ENCODE assay signal across 10 mouse cellular contexts in the genomic region with DNA sequence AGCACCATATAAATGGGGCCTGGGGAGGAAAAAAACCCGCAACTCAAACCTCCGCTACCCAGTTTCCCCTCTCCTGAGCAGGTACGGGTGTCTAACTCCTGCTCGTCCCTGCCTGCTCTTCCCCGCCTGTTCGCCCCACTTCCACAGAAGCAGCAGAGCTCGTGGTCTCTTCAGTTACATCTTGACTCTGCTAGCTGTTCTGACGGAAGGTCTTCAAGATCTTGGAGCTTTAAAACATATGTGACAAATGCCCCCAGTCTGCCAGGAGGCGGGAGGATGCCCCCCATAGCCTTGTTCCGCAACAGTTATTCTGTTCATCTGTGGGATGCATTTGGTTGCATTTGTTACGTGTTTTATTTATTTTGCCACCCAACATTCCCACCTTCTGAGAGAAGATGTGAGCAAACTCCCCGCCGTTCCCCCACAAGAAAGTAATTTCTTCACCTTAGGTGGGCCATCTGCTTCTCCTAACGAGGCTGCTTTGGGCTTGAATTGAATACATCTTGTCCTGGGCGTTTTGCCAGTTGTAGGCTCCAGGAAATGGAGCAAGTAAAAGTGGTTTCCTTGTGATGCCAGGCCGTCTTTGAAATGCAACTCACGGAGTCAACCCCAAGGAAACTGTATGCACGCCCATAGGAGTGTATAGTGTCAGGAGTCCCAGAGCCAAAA. TPM values are rescaled to one million over a fixed set of nuclear protein-coding genes. Genes with fewer than 3 reads are reported as not detected.
DNase-seq lines count a peak whose midpoint lies in the region; ATAC-seq and TF ChIP-seq lines count a peak whose summit lies in the region.
"Had no signal": no experiment of that assay in that cellular context is flagged by ENCODE, and none has a peak within 500 bp of the region (broad histone marks: within the 10 kb centered on the region; RNA-seq: fewer than 3 reads in every experiment).

No protein-coding gene starts in this region.

- H3K27me3 ChIP-seq in limb, embryonic 12.5 days, result no peaks in the 10 kb centered on the region; the same call in 1 of the 2 replicates
- no peaks in the 10 kb centered on the region for H3K27me3 ChIP-seq in limb, embryonic 10.5 days (ENCODE audit: low read depth, poor library complexity, severe bottlenecking)
- no peaks in the 10 kb centered on the region for H3K27me3 ChIP-seq in forebrain, postnatal 0 days (ENCODE audit: insufficient read depth, low read length)
- H3K27me3 ChIP-seq: neural tube, embryonic 12.5 days had no signal

- intact Hi-C loops in left cerebral cortex, postnatal 25 days (cut with DNase I), result no loop called here
- intact Hi-C loops in gastrocnemius, postnatal 36 days (cut with DNase I), result no loop called here

- no peak for TF ChIP-seq CTCF in forebrain, postnatal 0 days (IDR thresholded peaks at IDR 0.05; ENCODE audit: low read depth)

- 34% methylated on average over 18 of the region's 18 CpGs for WGBS in limb, embryonic 12.5 days
- 47% methylated on average over 18 of the region's 18 CpGs for WGBS in limb, embryonic 10.5 days
- 35% methylated on average over 18 of the region's 18 CpGs for WGBS in forebrain, postnatal 0 days

- H3K36me3 ChIP-seq in limb, embryonic 12.5 days, result no peaks in the 10 kb centered on the region
- H3K36me3 ChIP-seq in limb, embryonic 10.5 days, result no peaks in the 10 kb centered on the region
- H3K36me3 ChIP-seq in forebrain, postnatal 0 days (ENCODE audit: insufficient read depth), result no peaks in the 10 kb centered on the region
- H3K36me3 ChIP-seq: neural tube, embryonic 12.5 days had no signal

- no peak overlapping the region for H3K9ac ChIP-seq in limb, embryonic 12.5 days (replicated peaks)
- H3K9ac ChIP-seq in forebrain, postnatal 0 days, result no peak overlapping the region
- H3K9ac ChIP-seq: neural tube, embryonic 12.5 days had no signal

- DNase-seq in limb, embryonic 10.5 days (ENCODE audit: low spot score), result no peak
- peak; percentile 55 for DNase-seq in brain, embryonic 18.5 days (ENCODE audit: low read depth, low spot score)
- peak; percentile 82 for DNase-seq in forebrain, postnatal 0 days
- peak; percentile 78 to 90 for DNase-seq in left cerebral cortex, postnatal 25 days (ENCODE audit: low spot score in 2 of 2)
- DNase-seq in testis, postnatal 10 days (ENCODE audit: low spot score), result peak; percentile 48
- no peak for DNase-seq in spleen, postnatal 14 days (ENCODE audit: low spot score in 2 of 2)
- DNase-seq in gastrocnemius, postnatal 36 days, result no peak

- peak; percentile 26; the same call in 1 of the 2 replicates for ATAC-seq in limb, embryonic 12.5 days (ENCODE audit: insufficient number of reproducible peaks, insufficient read depth, low FRiP score, low TSS enrichment, low read depth)
- peak; percentile 79 for ATAC-seq in forebrain, postnatal 0 days

- H3K9me3 ChIP-seq in limb, embryonic 12.5 days, result no peaks in the 10 kb centered on the region
- no peaks in the 10 kb centered on the region for H3K9me3 ChIP-seq in limb, embryonic 10.5 days (replicated peaks)
- H3K9me3 ChIP-seq in forebrain, postnatal 0 days (ENCODE audit: low read length), result no peaks in the 10 kb centered on the region
- H3K9me3 ChIP-seq: neural tube, embryonic 12.5 days had no signal

- peak overlapping the region; percentile 41; the same call in 1 of the 2 replicates for H3K27ac ChIP-seq in limb, embryonic 12.5 days
- H3K27ac ChIP-seq in limb, embryonic 10.5 days, result no peak overlapping the region
- no peak overlapping the region for H3K27ac ChIP-seq in forebrain, postnatal 0 days (ENCODE audit: low read depth, low read length)
- H3K27ac ChIP-seq: neural tube, embryonic 12.5 days had no signal

- H3K4me2 ChIP-seq in limb, embryonic 12.5 days, result peak overlapping the region; percentile 36
- peak overlapping the region; percentile 35 for H3K4me2 ChIP-seq in forebrain, postnatal 0 days (ENCODE audit: low read depth)
- H3K4me2 ChIP-seq: neural tube, embryonic 12.5 days had no signal

- H3K4me1 ChIP-seq in limb, embryonic 12.5 days (replicated peaks), result peaks cover 11% of the 10 kb centered on the region
- H3K4me1 ChIP-seq in limb, embryonic 10.5 days, result peaks cover 12% of the 10 kb centered on the region
- peaks cover 9% of the 10 kb centered on the region; the same call in 1 of the 2 replicates for H3K4me1 ChIP-seq in forebrain, postnatal 0 days (ENCODE audit: insufficient read depth)
- H3K4me1 ChIP-seq: neural tube, embryonic 12.5 days had no signal

- no peak overlapping the region for H3K4me3 ChIP-seq in limb, embryonic 12.5 days (replicated peaks)
- no peak overlapping the region for H3K4me3 ChIP-seq in limb, embryonic 10.5 days
- no peak overlapping the region for H3K4me3 ChIP-seq in forebrain, postnatal 0 days (ENCODE audit: low read depth, low read length)
- H3K4me3 ChIP-seq: neural tube, embryonic 12.5 days had no signal

RNA-seq across cellular contexts. Expression of a gene that starts 19.8 kb away (rescaled TPM):
- 3.9 and 4.4 TPM in 2 replicates for polyA plus RNA-seq in limb, embryonic 12.5 days (2016; fragmentation: Nextera tagmentation; extraction: Ambion mirVana)
- polyA plus RNA-seq in limb, embryonic 10.5 days (2016; fragmentation: Nextera tagmentation; extraction: Ambion mirVana), result not detected in 2 replicates
- total RNA-seq in forebrain, postnatal 0 days (2014; rRNA removed), result 15.4 and 20.4 TPM in 2 replicates
- 39.8 and 44.4 TPM in 2 replicates for polyA plus RNA-seq in forebrain, postnatal 0 days (2015; fragmentation: Nextera tagmentation; extraction: Ambion mirVana)
- total RNA-seq in left cerebral cortex, postnatal 25 days (2021), result 10 to 100 TPM; 44.5 to 54.1 TPM
- not detected for total RNA-seq in gastrocnemius, postnatal 36 days (2021)
- total RNA-seq: heart, postnatal 10 days had no signal

RNA-seq across cellular contexts. Expression of a gene that starts 51.8 kb away (rescaled TPM):
- 79.7 and 87.7 TPM in 2 replicates for polyA plus RNA-seq in limb, embryonic 12.5 days (2016; fragmentation: Nextera tagmentation; extraction: Ambion mirVana)
- polyA plus RNA-seq in limb, embryonic 10.5 days (2016; fragmentation: Nextera tagmentation; extraction: Ambion mirVana), result 76.5 and 82.9 TPM in 2 replicates
- 28.4 and 42.0 TPM in 2 replicates for total RNA-seq in forebrain, postnatal 0 days (2014; rRNA removed)
- polyA plus RNA-seq in forebrain, postnatal 0 days (2015; fragmentation: Nextera tagmentation; extraction: Ambion mirVana), result 29.0 and 41.5 TPM in 2 replicates
- total RNA-seq in left cerebral cortex, postnatal 25 days (2021), result 1 to 10 TPM; 8.3 to 8.6 TPM
- total RNA-seq in gastrocnemius, postnatal 36 days (2021), result 10 to 100 TPM; 11.7 to 14.2 TPM

Comparison
In these comparisons a context has a peak if more than half of its experiments do, and no peak if none do; other contexts are left out.
1. DNase-seq: peak in brain, embryonic 18.5 days (single experiment), forebrain, postnatal 0 days (single experiment), left cerebral cortex, postnatal 25 days (2 of 2) and testis, postnatal 10 days (single experiment); none in limb, embryonic 10.5 days (single experiment), spleen, postnatal 14 days (0 of 2) and gastrocnemius, postnatal 36 days (0 of 2).
2. RNA of a gene that starts 19.8 kb away (total RNA-seq): 44.5 to 54.1 TPM in left cerebral cortex, postnatal 25 days and 15.4 to 20.4 TPM in forebrain, postnatal 0 days; not detected in gastrocnemius, postnatal 36 days; every median in the first group is over 10 times any median in the second.